Mouse (Mus musculus): Measurements from ENCODE around the gene Ltbr.

Gene Ltbr

GRCm38 (mm10) chr6:125313546-125314230 lies at the start of gene Ltbr:
Gene Ltbr, minus strand, starts transcription at chr6:125313885.
- DNase-seq (ENCODE audit: low spot score), result no peak

- no peak for DNase-seq (ENCODE audit: low spot score)
Measured at GRCm38 (mm10) chr6:125363021-125363420, 49.3 kb upstream of the Ltbr start.

GRCm38 (mm10) chr6:125361467-125362291 lies 48.0 kb upstream of the Ltbr start:
- no peak for DNase-seq (ENCODE audit: low spot score)

GRCm38 (mm10) chr6:125360846-125361245 lies 47.2 kb upstream of the Ltbr start:
- DNase-seq (ENCODE audit: low spot score), result no peak

GRCm38 (mm10) chr6:125359999-125360398 lies 46.3 kb upstream of the Ltbr start:
- DNase-seq (ENCODE audit: low spot score), result no peak

- no peak for DNase-seq (ENCODE audit: low spot score)
Measured at GRCm38 (mm10) chr6:125357334-125357733, 43.6 kb upstream of the Ltbr start.

GRCm38 (mm10) chr6:125356264-125356663 lies 42.6 kb upstream of the Ltbr start:
- DNase-seq (ENCODE audit: low spot score), result no peak

GRCm38 (mm10) chr6:125355197-125355741 lies 41.6 kb upstream of the Ltbr start:
- DNase-seq (ENCODE audit: low spot score), result no peak

GRCm38 (mm10) chr6:125354352-125355151 lies 40.9 kb upstream of the Ltbr start:
- DNase-seq (ENCODE audit: low spot score), result no peak

GRCm38 (mm10) chr6:125353655-125354054 lies 40.0 kb upstream of the Ltbr start:
- no peak for DNase-seq (ENCODE audit: low spot score)

GRCm38 (mm10) chr6:125353221-125353620 lies 39.5 kb upstream of the Ltbr start:
- no peak for DNase-seq (ENCODE audit: low spot score)

GRCm38 (mm10) chr6:125352811-125353210 lies 39.1 kb upstream of the Ltbr start:
- DNase-seq (ENCODE audit: low spot score), result no peak

- no peak for DNase-seq (ENCODE audit: low spot score)
Measured at GRCm38 (mm10) chr6:125352046-125352384, 38.3 kb upstream of the Ltbr start.

GRCm38 (mm10) chr6:125351368-125352045 lies 37.8 kb upstream of the Ltbr start:
- no peak for DNase-seq (ENCODE audit: low spot score)

- no peak for DNase-seq (ENCODE audit: low spot score)
Measured at GRCm38 (mm10) chr6:125350995-125351324, 37.3 kb upstream of the Ltbr start.

GRCm38 (mm10) chr6:125350231-125350994 lies 36.7 kb upstream of the Ltbr start:
- no peak for DNase-seq (ENCODE audit: low spot score)

- no peak for DNase-seq (ENCODE audit: low spot score)
Measured at GRCm38 (mm10) chr6:125349575-125350230, 36.0 kb upstream of the Ltbr start.

- DNase-seq (ENCODE audit: low spot score), result no peak
Measured at GRCm38 (mm10) chr6:125348721-125349574, 35.3 kb upstream of the Ltbr start, which contains the start of gene Tnfrsf1a. Gene Tnfrsf1a, plus strand, starts transcription at chr6:125349362.

GRCm38 (mm10) chr6:125346029-125346428 lies 32.3 kb upstream of the Ltbr start:
- no peak for DNase-seq (ENCODE audit: low spot score)

GRCm38 (mm10) chr6:125345625-125346024 lies 31.9 kb upstream of the Ltbr start:
- no peak for DNase-seq (ENCODE audit: low spot score)
